8 mouse cellular contexts compared by ENCODE assay signal in the genomic region with DNA sequence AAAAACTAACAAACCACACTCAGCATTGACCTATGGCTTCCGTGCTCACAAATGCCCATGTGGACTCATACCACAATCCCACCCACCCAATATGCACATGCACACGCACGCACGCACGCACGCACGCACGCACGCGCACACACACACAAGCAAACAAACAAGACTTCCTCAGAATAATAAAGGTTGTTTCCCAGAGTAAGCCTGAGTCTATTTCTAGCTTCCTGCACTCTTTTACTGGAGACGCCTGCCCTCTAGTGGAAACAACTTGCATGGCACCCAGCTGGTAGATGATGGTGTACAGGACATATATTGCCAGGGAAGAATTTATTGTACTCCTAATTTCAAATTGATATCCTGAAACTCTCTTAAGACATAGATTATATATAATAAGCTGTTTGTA. TPM values are rescaled to one million over a fixed set of nuclear protein-coding genes. Genes with fewer than 3 reads are reported as not detected.
DNase-seq lines count a peak whose midpoint lies in the region; ATAC-seq lines count a peak whose summit lies in the region.

No protein-coding gene starts in this region.

- no peaks in the 10 kb centered on the region for H3K9me3 ChIP-seq in hindbrain, embryonic 14.5 days (ENCODE audit: control insufficient read depth, low read length)

- no peak overlapping the region for H3K4me3 ChIP-seq in hindbrain, embryonic 14.5 days (replicated peaks; ENCODE audit: low read length)

- peak; percentile 70 for DNase-seq in R1 (ENCODE audit: low read depth, low spot score)
- peak; percentile 68 for DNase-seq in cerebellum, adult 9-10 months
- peak; percentile 33 to 76 for DNase-seq in frontal cortex, postnatal 10 days (ENCODE audit: low spot score in 2 of 2)
- DNase-seq in hindbrain, embryonic 14.5 days (ENCODE audit: low spot score), result peak; percentile 92
- DNase-seq in layer of hippocampus, postnatal 25 days (ENCODE audit: extremely low spot score in 1 of 2, low spot score in 1 of 2), result peak; percentile 80 to 92
- DNase-seq in lung, postnatal 36 days, result peak; percentile 84
- peak; percentile 48 for DNase-seq in retina, postnatal 7 days (ENCODE audit: low read depth, low spot score)
- DNase-seq in urinary bladder, adult 2 months (ENCODE audit: low spot score), result peak; percentile 43

- 30% methylated on average over 11 of the region's 11 CpGs for WGBS in hindbrain, embryonic 14.5 days

- H3K27ac ChIP-seq in hindbrain, embryonic 14.5 days, result no peak overlapping the region

- peak; percentile 88 for ATAC-seq in hindbrain, embryonic 14.5 days (ENCODE audit: low FRiP score)

- no peak overlapping the region for H3K9ac ChIP-seq in hindbrain, embryonic 14.5 days

- H3K4me2 ChIP-seq in hindbrain, embryonic 14.5 days (replicated peaks), result peak overlapping the region; percentile 39

- no peaks in the 10 kb centered on the region for H3K4me1 ChIP-seq in hindbrain, embryonic 14.5 days (replicated peaks; ENCODE audit: control insufficient read depth, insufficient read depth, low read length)

- H3K36me3 ChIP-seq in hindbrain, embryonic 14.5 days (replicated peaks; ENCODE audit: control insufficient read depth, insufficient read depth), result no peaks in the 10 kb centered on the region

- H3K27me3 ChIP-seq in hindbrain, embryonic 14.5 days (ENCODE audit: control insufficient read depth, insufficient read depth, low read length), result no peaks in the 10 kb centered on the region

RNA-seq across cellular contexts. Expression of a gene that starts 29.8 kb away (rescaled TPM):
- 0.23 TPM in 1 of 2 replicates, not detected in the other for polyA plus RNA-seq in hindbrain, embryonic 14.5 days (2014; fragmentation: Nextera tagmentation; extraction: Ambion mirVana)
- total RNA-seq in layer of hippocampus, postnatal 25 days (2021), result not detected
- polyA plus RNA-seq in urinary bladder, adult 2 months (2012; rRNA removed), result 0.19 and 0.22 TPM in 2 replicates
